Mouse (Mus musculus) hindbrain, postnatal 0 days (tissue): Measurements from ENCODE around the gene Tmem183a. TPM values are rescaled to one million over a fixed set of nuclear protein-coding genes. Genes with fewer than 3 reads are reported as not detected.

Experiments
- ATAC-seq: fragments of 200-750 bp; cut with Nextera tagmentation; 2 replicates; pipeline ENCODE4 v1.8.0; 2017; ENCODE audit warnings: mild to moderate bottlenecking, moderate TSS enrichment, moderate library complexity
- DNase-seq: peaks from one replicate; pipeline ENCODE4 v3.0.0-alpha.2; 2015; ENCODE audit warnings: low spot score
- H3K27ac ChIP-seq: fragments of 300-500 bp; sonication (generic); 2 replicates; pipeline ENCODE4 v1.5.1; 2014; ENCODE audit warnings: mild to moderate bottlenecking
- H3K27me3 ChIP-seq: fragments of 300-500 bp; sonication (generic); 2 replicates; pipeline ENCODE4 v1.6.1; 2014; ENCODE audit warnings: low read length, mixed read lengths; ENCODE audit not compliant: insufficient read depth
- H3K36me3 ChIP-seq: fragments of 300-500 bp; sonication (generic); 2 replicates; pipeline ENCODE4 v1.6.1; 2014; ENCODE audit warnings: low read length, mixed read lengths; ENCODE audit not compliant: insufficient read depth
- H3K4me1 ChIP-seq: fragments of 300-500 bp; sonication (generic); 2 replicates; pipeline ENCODE4 v1.6.1; 2014; ENCODE audit warnings: antibody characterized with exemption, low read length, mixed read lengths; ENCODE audit not compliant: insufficient read depth
- H3K4me2 ChIP-seq: fragments of 300-500 bp; sonication (generic); 2 replicates; pipeline ENCODE4 v1.6.1; 2014; ENCODE audit warnings: low read depth, mild to moderate bottlenecking, low read length, moderate library complexity, mixed read lengths
- H3K4me3 ChIP-seq: fragments of 300-500 bp; sonication (generic); 2 replicates; pipeline ENCODE4 v1.5.1; 2014; ENCODE audit warnings: low read length
- H3K9ac ChIP-seq: fragments of 300-500 bp; sonication (generic); replicated peaks from 2 replicates; pipeline ENCODE4 v1.6.1; 2014; ENCODE audit warnings: mild to moderate bottlenecking, low read length, moderate library complexity, mixed read lengths
- H3K9me3 ChIP-seq: fragments of 300-500 bp; sonication (generic); 2 replicates; pipeline ENCODE4 v1.6.1; 2016; ENCODE audit warnings: low read length, mixed read lengths
- CTCF ChIP-seq: IDR thresholded peaks from 2 replicates; pipeline ENCODE4 v1.5.1; 2016; ENCODE audit warnings: antibody characterized with exemption, control low read depth, low read depth
- WGBS: fragments of 180-500 bp; shearing (Covaris S2); extraction: QIAGEN DNeasy Blood & Tissue Kit; methylation state at CpG from one replicate; pipeline ENCODE4 v1.1.7; 2014; 5-methylcytosine and 5-hydroxymethylcytosine counted together
- polyA plus RNA-seq: library from polyadenylated mRNA; unstranded; fragments of >200 nt; fragmentation: Nextera tagmentation; extraction: Ambion mirVana; gene quantifications from 2 replicates; pipeline ENCODE4 v1.2.1, GENCODE M21; 2015
- total RNA-seq: library from RNA; depleted of rRNA; stranded (reverse); fragments of >200 nt; gene quantifications from 2 replicates; pipeline ENCODE4 v1.2.3, GENCODE M21; 2014

Tmem183a gene
- total and polyA plus RNA-seq, 2 experiments from 2014 or later = 106 to 200 TPM

GRCm38 (mm10) chr1:134339757-134340619, 21.8 kb downstream of the Tmem183a start:
- Histone ChIP-seq H3K27ac (no peak overlapping the region), H3K36me3 (no peaks in the 10 kb centered on the region), H3K9ac (no peak overlapping the region), H3K4me1 (peaks cover 5% of the 10 kb centered on the region), H3K4me2 (no peak overlapping the region), H3K27me3 (no peaks in the 10 kb centered on the region), H3K9me3 (no peaks in the 10 kb centered on the region), H3K4me3 (no peak overlapping the region)
- TF ChIP-seq CTCF = peak; percentile 33; the same call in 1 of the 2 replicates
- DNase-seq (no peak), ATAC-seq (no peak)
- 93% methylated on average over 18 of the region's 18 CpGs for WGBS

GRCm38 (mm10) chr1:134339162-134339561, 22.6 kb downstream of the Tmem183a start:
- no peak overlapping the region for H3K27ac ChIP-seq
- peaks cover 5% of the 10 kb centered on the region for H3K4me1 ChIP-seq
- H3K4me3 ChIP-seq = no peak overlapping the region
- no peaks in the 10 kb centered on the region for H3K9me3 ChIP-seq
- H3K27me3 ChIP-seq = no peaks in the 10 kb centered on the region
- no peak for DNase-seq
- no peak for ATAC-seq
- H3K36me3 ChIP-seq = no peaks in the 10 kb centered on the region
- H3K9ac ChIP-seq = no peak overlapping the region
- 96% methylated on average over 7 of the region's 7 CpGs for WGBS
- H3K4me2 ChIP-seq = no peak overlapping the region
- no peak for TF ChIP-seq CTCF

- Histone ChIP-seq H3K9me3 (no peaks in the 10 kb centered on the region), H3K9ac (no peak overlapping the region), H3K4me3 (no peak overlapping the region), H3K4me2 (no peak overlapping the region), H3K36me3 (no peaks in the 10 kb centered on the region), H3K27ac (0 out of 2 replicates have a peak overlapping the region, but pooled peaks have one; percentile 51), H3K4me1 (peaks cover 7% of the 10 kb centered on the region; the same call in 1 of the 2 replicates), H3K27me3 (no peaks in the 10 kb centered on the region)
- no peak for TF ChIP-seq CTCF
- WGBS = 82% methylated on average over 11 of the region's 11 CpGs
- ATAC-seq = no peak
- no peak for DNase-seq
Measured at GRCm38 (mm10) chr1:134336958-134337710, 24.6 kb downstream of the Tmem183a start.

GRCm38 (mm10) chr1:134335924-134336810, 25.6 kb downstream of the Tmem183a start:
- Histone ChIP-seq H3K27ac (peak overlapping the region; percentile 51; the same call in 1 of the 2 replicates), H3K27me3 (no peaks in the 10 kb centered on the region), H3K9ac (no peak overlapping the region), H3K4me1 (peaks cover 5% of the 10 kb centered on the region; the same call in 1 of the 2 replicates), H3K4me2 (no peak overlapping the region), H3K4me3 (no peak overlapping the region), H3K36me3 (no peaks in the 10 kb centered on the region), H3K9me3 (no peaks in the 10 kb centered on the region)
- no peak for TF ChIP-seq CTCF
- 83% methylated on average over 12 of the region's 12 CpGs for WGBS
- peak; percentile 20 for DNase-seq
- ATAC-seq = no peak

GRCm38 (mm10) chr1:134335211-134335923, 26.4 kb downstream of the Tmem183a start:
- Histone ChIP-seq H3K36me3 (no peaks in the 10 kb centered on the region), H3K4me2 (no peak overlapping the region), H3K4me1 (peaks cover 5% of the 10 kb centered on the region; the same call in 1 of the 2 replicates), H3K9me3 (no peaks in the 10 kb centered on the region), H3K27me3 (no peaks in the 10 kb centered on the region), H3K9ac (no peak overlapping the region), H3K4me3 (no peak overlapping the region), H3K27ac (peak overlapping the region; percentile 51)
- no peak for ATAC-seq
- no peak for TF ChIP-seq CTCF
- no peak for DNase-seq
- 62% methylated on average over 13 of the region's 13 CpGs for WGBS
